Mouse (Mus musculus) forebrain, embryonic 14.5 days (tissue): ENCODE measurements around the gene Pls1. TPM values are rescaled to one million over a fixed set of nuclear protein-coding genes. Genes with fewer than 3 reads are reported as not detected.

Experiments used
- ATAC-seq: fragments of 200-750 bp; cut with Nextera tagmentation; 2 replicates; pipeline ENCODE4 v1.8.0; 2017; ENCODE audit warnings: mild to moderate bottlenecking, moderate library complexity
- DNase-seq: peaks from one replicate; pipeline ENCODE4 v3.0.0-alpha.2; 2015; ENCODE audit warnings: low spot score
- H3K27ac ChIP-seq: fragments of 300-500 bp; sonication (generic); 2 replicates; pipeline ENCODE4 v1.5.1; 2014; ENCODE audit warnings: low read depth, mild to moderate bottlenecking, control low read depth, low read length, moderate library complexity
- H3K27me3 ChIP-seq: fragments of 300-500 bp; sonication (generic); replicated peaks from 2 replicates; pipeline ENCODE4 v1.6.1; 2014; ENCODE audit warnings: low read length, control low read depth, mixed read lengths; ENCODE audit not compliant: control insufficient read depth, insufficient read depth
- H3K36me3 ChIP-seq: fragments of 300-500 bp; sonication (generic); 2 replicates; pipeline ENCODE4 v1.6.1; 2014; ENCODE audit warnings: low read length, control low read depth; ENCODE audit not compliant: control insufficient read depth, insufficient read depth
- H3K4me1 ChIP-seq: fragments of 300-500 bp; sonication (generic); 2 replicates; pipeline ENCODE4 v1.6.1; 2014; ENCODE audit warnings: antibody characterized with exemption, low read length, control low read depth; ENCODE audit not compliant: control insufficient read depth, insufficient read depth
- H3K4me2 ChIP-seq: fragments of 300-500 bp; sonication (generic); 2 replicates; pipeline ENCODE4 v1.6.1; 2014; ENCODE audit warnings: mild to moderate bottlenecking, control low read depth, low read length
- H3K4me3 ChIP-seq: fragments of 300-500 bp; sonication (generic); 2 replicates; pipeline ENCODE4 v1.5.1; 2014; ENCODE audit warnings: low read depth, low read length, control low read depth
- H3K9ac ChIP-seq: fragments of 300-500 bp; sonication (generic); 2 replicates; pipeline ENCODE4 v1.6.1; 2014; ENCODE audit warnings: mild to moderate bottlenecking, low read length, control low read depth, moderate library complexity
- H3K9me3 ChIP-seq: fragments of 300-500 bp; sonication (generic); replicated peaks from 2 replicates; pipeline ENCODE4 v1.6.1; 2016; ENCODE audit warnings: low read length, control low read depth, mixed read lengths; ENCODE audit not compliant: control insufficient read depth
- WGBS: fragments of 180-500 bp; shearing (Covaris S2); extraction: QIAGEN DNeasy Blood & Tissue Kit; methylation state at CpG from one replicate; pipeline ENCODE4 v1.1.7; 2014; 5-methylcytosine and 5-hydroxymethylcytosine counted together
- polyA plus RNA-seq: library from polyadenylated mRNA; unstranded; fragments of >200 nt; fragmentation: Nextera tagmentation; extraction: Ambion mirVana; gene quantifications from 2 replicates; pipeline ENCODE4 v1.2.1, GENCODE M21; 2014

Pls1 gene
- polyA plus RNA-seq, 1 experiment from 2014 or later = 3.5 TPM

DNA sequence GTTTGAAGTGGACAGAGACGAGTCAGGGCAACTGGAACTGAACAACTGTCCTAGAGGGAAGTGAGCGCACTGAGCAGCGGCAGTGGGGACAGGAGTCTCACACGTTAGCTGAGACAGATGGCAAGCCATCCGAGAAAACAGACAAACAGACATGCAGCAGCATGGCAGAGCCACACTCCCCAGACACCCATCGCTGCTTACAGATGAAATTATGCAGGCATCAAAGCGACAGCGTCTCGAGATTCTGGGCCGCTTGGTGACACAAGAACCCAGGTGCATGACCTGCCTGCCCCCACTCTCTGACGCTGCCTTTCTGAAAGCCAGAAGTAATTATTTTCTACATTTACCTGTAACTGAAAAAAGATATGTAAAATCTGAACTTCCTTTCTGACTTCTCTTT is 6.6 kb upstream of the Pls1 start:
- Histone ChIP-seq H3K9ac (peak overlapping the region; percentile 25; the same call in 1 of the 2 replicates), H3K4me3 (no peak overlapping the region), H3K4me1 (no peaks in the 10 kb centered on the region), H3K27ac (no peak overlapping the region), H3K4me2 (no peak overlapping the region), H3K36me3 (no peaks in the 10 kb centered on the region), H3K27me3 (no peaks in the 10 kb centered on the region), H3K9me3 (no peaks in the 10 kb centered on the region)
- WGBS = 67% methylated on average over 11 of the region's 11 CpGs
- no peak for ATAC-seq
- DNase-seq = peak; percentile 15

DNA sequence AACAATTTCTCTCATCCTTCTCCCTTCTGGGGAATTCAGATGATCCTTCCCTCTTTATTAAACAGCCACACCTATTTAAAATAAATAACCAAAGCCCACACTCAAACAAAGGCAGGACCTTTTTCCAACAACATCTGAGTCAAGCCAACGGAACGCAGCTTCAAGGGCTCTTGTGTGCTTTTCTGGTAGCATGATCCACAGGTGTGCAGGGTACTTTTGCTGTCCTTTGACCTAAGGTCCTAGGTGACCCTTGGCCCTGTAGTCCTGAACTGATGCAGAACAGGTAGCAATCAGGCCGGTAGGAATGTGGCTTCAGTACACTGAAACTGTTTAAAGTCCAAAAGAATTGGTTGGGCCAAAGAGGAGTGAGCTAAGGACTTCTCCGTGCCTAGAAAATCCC is 600 bp upstream of the Pls1 start:
- H3K4me3 ChIP-seq = no peak overlapping the region

DNA sequence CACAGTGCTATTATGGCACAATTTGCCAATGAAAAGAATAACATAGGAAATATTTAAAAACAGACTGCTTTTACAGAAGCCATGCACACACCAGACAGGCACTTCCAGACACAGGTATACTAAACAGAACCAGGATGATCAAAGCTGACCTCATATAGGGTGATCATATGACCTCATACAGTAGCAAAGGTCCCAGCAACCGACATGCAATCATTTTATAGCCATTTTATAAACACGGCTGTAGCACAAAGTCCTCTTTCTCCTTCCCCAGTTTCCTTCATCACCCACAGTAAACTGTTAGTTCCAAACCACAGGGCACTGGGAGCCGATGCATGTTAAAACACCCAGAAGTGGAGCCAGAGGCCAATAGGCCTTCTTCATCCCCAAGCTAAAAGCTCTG is 5.7 kb downstream of the Pls1 start:
- Histone ChIP-seq H3K27ac (no peak overlapping the region), H3K36me3 (no peaks in the 10 kb centered on the region), H3K27me3 (peaks cover 9% of the 10 kb centered on the region; the same call in 1 of the 2 replicates), H3K9me3 (no peaks in the 10 kb centered on the region), H3K9ac (no peak overlapping the region), H3K4me3 (no peak overlapping the region), H3K4me2 (no peak overlapping the region), H3K4me1 (no peaks in the 10 kb centered on the region)
- WGBS = 91% methylated on average over 3 of the region's 3 CpGs
- ATAC-seq = no peak
- DNase-seq = no peak

More for the DNA sequence above, 600 bp upstream of the Pls1 start:
- Histone ChIP-seq H3K27ac (no peak overlapping the region), H3K27me3 (peaks cover 14% of the 10 kb centered on the region), H3K36me3 (no peaks in the 10 kb centered on the region), H3K9me3 (no peaks in the 10 kb centered on the region), H3K9ac (no peak overlapping the region), H3K4me1 (0 out of 2 replicates have a peak, but pooled peaks cover 2% of the 10 kb centered on the region), H3K4me2 (peak overlapping the region; percentile 94)
- 63% methylated on average over 4 of the region's 4 CpGs for WGBS
- DNase-seq (no peak), ATAC-seq (no peak)

DNA sequence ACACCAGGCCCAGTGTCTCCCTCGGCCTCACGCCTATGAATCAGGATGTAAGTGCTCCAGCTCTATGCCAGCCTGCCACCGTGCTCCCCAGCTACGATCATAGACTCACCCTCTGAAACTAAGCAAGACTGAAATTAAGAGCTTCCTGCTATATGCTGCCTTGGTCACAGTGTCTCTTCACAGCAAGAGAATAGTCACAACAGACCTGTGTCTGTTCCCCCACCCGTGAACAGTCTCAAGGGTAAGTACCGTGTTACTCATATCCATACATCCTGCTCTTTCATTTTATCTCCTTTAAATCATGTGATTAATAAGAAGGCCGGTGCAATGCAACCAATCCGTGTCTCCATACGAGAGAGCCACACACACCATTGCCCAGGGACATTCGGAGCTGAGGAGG is 9.4 kb downstream of the Pls1 start:
- H3K9me3 ChIP-seq = no peaks in the 10 kb centered on the region
- H3K36me3 ChIP-seq = no peaks in the 10 kb centered on the region
- H3K27me3 ChIP-seq = no peaks in the 10 kb centered on the region
- no peaks in the 10 kb centered on the region for H3K4me1 ChIP-seq
- ATAC-seq = no peak
- H3K27ac ChIP-seq = no peak overlapping the region
- WGBS = 92% methylated on average over 10 of the region's 10 CpGs
- H3K4me2 ChIP-seq = no peak overlapping the region
- DNase-seq = no peak
- no peak overlapping the region for H3K4me3 ChIP-seq
- no peak overlapping the region for H3K9ac ChIP-seq

DNA sequence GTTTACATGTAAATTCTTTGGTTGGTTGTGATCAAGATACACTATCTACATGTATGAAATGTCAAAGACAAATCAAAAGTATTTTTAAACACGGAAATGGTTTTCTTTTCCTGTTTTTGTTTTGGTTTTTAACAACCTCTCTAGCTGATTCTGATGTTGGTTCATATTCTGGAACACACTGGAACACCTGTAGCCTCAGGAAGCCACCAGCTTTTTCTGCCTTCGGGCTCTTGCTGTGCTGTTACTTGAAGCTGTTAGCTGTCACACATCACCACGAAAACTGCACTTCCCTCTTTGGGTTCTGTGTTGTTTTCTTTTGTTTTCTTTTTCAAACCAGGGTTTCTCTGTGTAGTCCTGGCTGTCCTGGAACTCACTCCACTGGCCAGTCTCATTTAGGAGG is 10.3 kb downstream of the Pls1 start:
- 72% methylated on average over 3 of the region's 3 CpGs for WGBS
- H3K4me1 ChIP-seq = no peaks in the 10 kb centered on the region
- H3K9ac ChIP-seq = no peak overlapping the region
- H3K4me3 ChIP-seq = no peak overlapping the region
- ATAC-seq (no peak), DNase-seq (no peak)
- H3K4me2 ChIP-seq = no peak overlapping the region
- no peaks in the 10 kb centered on the region for H3K27me3 ChIP-seq
- no peaks in the 10 kb centered on the region for H3K36me3 ChIP-seq
- no peak overlapping the region for H3K27ac ChIP-seq
- no peaks in the 10 kb centered on the region for H3K9me3 ChIP-seq

- Histone ChIP-seq H3K27me3 (no peaks in the 10 kb centered on the region), H3K4me1 (no peaks in the 10 kb centered on the region), H3K9me3 (no peaks in the 10 kb centered on the region), H3K36me3 (no peaks in the 10 kb centered on the region), H3K4me3 (no peak overlapping the region), H3K9ac (no peak overlapping the region), H3K27ac (no peak overlapping the region), H3K4me2 (no peak overlapping the region)
- DNase-seq (no peak), ATAC-seq (no peak)
- WGBS = 98% methylated on average over 3 of the region's 3 CpGs
Observed at GRCm38 (mm10) chr9:95832758-95833157, 12.4 kb downstream of the Pls1 start.

DNA sequence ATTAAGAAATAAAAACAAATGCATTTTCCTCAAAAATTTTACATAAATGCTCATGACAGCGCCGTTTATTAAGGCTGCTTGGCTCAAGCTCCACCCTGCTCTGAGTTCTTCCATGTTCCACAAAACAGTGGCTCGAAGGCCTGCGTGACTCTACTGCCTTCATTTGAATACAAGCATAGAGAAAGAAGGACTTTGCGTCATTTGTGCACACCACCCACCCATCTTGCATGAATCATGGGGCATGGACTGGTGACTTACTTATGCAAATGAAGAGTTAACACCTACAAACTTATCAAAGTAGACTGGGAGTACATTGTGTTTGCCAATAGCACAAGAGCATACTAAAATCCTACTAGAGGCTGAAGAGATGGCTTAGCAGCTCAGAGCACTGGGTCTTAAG is 17.5 kb downstream of the Pls1 start:
- no peak overlapping the region for H3K4me2 ChIP-seq
- no peak overlapping the region for H3K27ac ChIP-seq
- WGBS = 94% methylated on average over 5 of the region's 5 CpGs
- H3K4me3 ChIP-seq = no peak overlapping the region
- no peaks in the 10 kb centered on the region for H3K27me3 ChIP-seq
- ATAC-seq = no peak
- H3K9me3 ChIP-seq = no peaks in the 10 kb centered on the region
- no peak for DNase-seq
- no peak overlapping the region for H3K9ac ChIP-seq
- no peaks in the 10 kb centered on the region for H3K4me1 ChIP-seq
- no peaks in the 10 kb centered on the region for H3K36me3 ChIP-seq

- H3K4me2 ChIP-seq = no peak overlapping the region
- WGBS = 83% methylated on average over 7 of the region's 7 CpGs
- H3K27ac ChIP-seq = no peak overlapping the region
- H3K9ac ChIP-seq = no peak overlapping the region
- H3K4me1 ChIP-seq = no peaks in the 10 kb centered on the region
- H3K4me3 ChIP-seq = no peak overlapping the region
- DNase-seq (no peak), ATAC-seq (no peak)
- no peaks in the 10 kb centered on the region for H3K36me3 ChIP-seq
- no peaks in the 10 kb centered on the region for H3K9me3 ChIP-seq
- no peaks in the 10 kb centered on the region for H3K27me3 ChIP-seq
Observed at GRCm38 (mm10) chr9:95822531-95822930, 22.6 kb downstream of the Pls1 start.

GRCm38 (mm10) chr9:95815706-95816105 is 29.4 kb downstream of the Pls1 start:
- H3K27ac ChIP-seq = no peak overlapping the region
- H3K36me3 ChIP-seq = no peaks in the 10 kb centered on the region
- no peaks in the 10 kb centered on the region; the same call in 1 of the 2 replicates for H3K4me1 ChIP-seq
- no peak overlapping the region for H3K4me3 ChIP-seq
- H3K9ac ChIP-seq = no peak overlapping the region
- H3K27me3 ChIP-seq = no peaks in the 10 kb centered on the region
- WGBS = 90% methylated on average over 4 of the region's 4 CpGs
- DNase-seq = no peak
- no peak overlapping the region for H3K4me2 ChIP-seq
- no peaks in the 10 kb centered on the region for H3K9me3 ChIP-seq
- no peak for ATAC-seq
